Mouse (Mus musculus) adrenal gland, adult 2 months (tissue): Measurements from ENCODE around the gene S100b. TPM values are rescaled to one million over a fixed set of nuclear protein-coding genes. Genes with fewer than 3 reads are reported as not detected.

Source experiments
- DNase-seq: peaks from one replicate; pipeline ENCODE4 v3.0.0; 2021
- microRNA-seq, 2 experiments: library from miRNA; unstranded; fragments of <30 nt; microRNA quantifications; one replicate each; pipeline ENCODE4 v1.2.0; 2021
- polyA plus RNA-seq: library from polyadenylated mRNA; depleted of rRNA; stranded (reverse); fragments of >200 nt; gene quantifications from 2 replicates; pipeline ENCODE4 v1.2.3, GENCODE M21; 2012; rRNA removed
- total RNA-seq, 2 experiments: library from RNA; stranded (reverse); gene quantifications; 2 replicates each; pipeline ENCODE4 v1.2.3; 2021

The S100b gene
- total and polyA plus RNA-seq, 3 experiments, result 2.0 to 26.6 (median 11.6) TPM

GRCm38 (mm10) chr10:76259566-76260232 lies 6.0 kb downstream of the S100b start:
- no peak for DNase-seq

- no peak for DNase-seq
These were observed 6.9 kb downstream of the S100b start for GRCm38 (mm10) chr10:76260358-76261059.

GRCm38 (mm10) chr10:76261447-76261846 lies 7.8 kb downstream of the S100b start:
- no peak for DNase-seq

GRCm38 (mm10) chr10:76262431-76262830 lies 8.8 kb downstream of the S100b start:
- DNase-seq, result no peak

GRCm38 (mm10) chr10:76271238-76271637 lies 17.6 kb downstream of the S100b start:
- DNase-seq, result peak; percentile 17

- no peak for DNase-seq
These were observed 21.6 kb downstream of the S100b start for GRCm38 (mm10) chr10:76275256-76275655.

- no peak for DNase-seq
These were observed 25.0 kb downstream of the S100b start for GRCm38 (mm10) chr10:76278541-76279097.

GRCm38 (mm10) chr10:76288268-76288993 lies 34.8 kb downstream of the S100b start:
- DNase-seq, result no peak

- DNase-seq, result no peak
These were observed 35.4 kb downstream of the S100b start for GRCm38 (mm10) chr10:76289052-76289451.

GRCm38 (mm10) chr10:76289936-76290671 lies 36.5 kb downstream of the S100b start:
- DNase-seq, result no peak

- DNase-seq, result no peak
These were observed 39.6 kb downstream of the S100b start for GRCm38 (mm10) chr10:76293222-76293621.

- no peak for DNase-seq
These were observed 46.5 kb downstream of the S100b start for GRCm38 (mm10) chr10:76300133-76300532.

GRCm38 (mm10) chr10:76306738-76307137 lies 53.1 kb downstream of the S100b start:
- DNase-seq, result no peak

Small RNA genes lying within 50 kb of the gene (microRNA-seq; reads per million reads assigned to microRNA genes)
- gene Mir678, result 0 reads per million in 2 experiments

Other genes with a start within 250 kb of the S100b start
- gene Zfp280b, start 221.2 kb upstream of the S100b start, total RNA-seq, result 1 to 10 TPM; 5.8 to 9.9 TPM
- gene Zfp280b, start 221.2 kb upstream of the S100b start, polyA plus RNA-seq, result 3.5 and 3.8 TPM in 2 replicates
- gene Slc5a4b, start 142.9 kb upstream of the S100b start, total RNA-seq, result not detected
- gene Slc5a4b, start 142.9 kb upstream of the S100b start, polyA plus RNA-seq, result not detected in 2 replicates
- gene Slc5a4a, start 106.4 kb upstream of the S100b start, total RNA-seq, result not detected
- not detected in 2 replicates for gene Slc5a4a, start 106.4 kb upstream of the S100b start, polyA plus RNA-seq
- gene Prmt2, start 16.0 kb upstream of the S100b start, total RNA-seq, result 10 to 100 TPM; 19.0 to 25.9 TPM
- 22.1 and 27.4 TPM in 2 replicates for gene Prmt2, start 16.0 kb upstream of the S100b start, polyA plus RNA-seq
- gene Dip2a, start 91.4 kb downstream of the S100b start, total RNA-seq, result 10 to 100 TPM; 19.2 to 23.8 TPM
- 16.7 and 17.3 TPM in 2 replicates for gene Dip2a, start 91.4 kb downstream of the S100b start, polyA plus RNA-seq
- gene AC141477.1, start 186.6 kb downstream of the S100b start, total RNA-seq, result not detected
- not detected in 2 replicates for gene AC141477.1, start 186.6 kb downstream of the S100b start, polyA plus RNA-seq
- 10 to 100 TPM; 13.5 to 14.6 TPM for gene Pcnt, start 188.9 kb downstream of the S100b start, total RNA-seq
- 6.9 and 7.4 TPM in 2 replicates for gene Pcnt, start 188.9 kb downstream of the S100b start, polyA plus RNA-seq
- gene 2610028H24Rik, start 195.2 kb downstream of the S100b start, total RNA-seq, result not detected
- gene 2610028H24Rik, start 195.2 kb downstream of the S100b start, polyA plus RNA-seq, result not detected in 2 replicates
- gene Mcm3ap, start 215.1 kb downstream of the S100b start, total RNA-seq, result 10 to 100 TPM; 24.3 to 29.5 TPM
- 12.1 and 13.3 TPM in 2 replicates for gene Mcm3ap, start 215.1 kb downstream of the S100b start, polyA plus RNA-seq
- gene Ybey, start 215.3 kb downstream of the S100b start, total RNA-seq, result 1 to 10 TPM; 2.5 to 2.8 TPM
- gene Ybey, start 215.3 kb downstream of the S100b start, polyA plus RNA-seq, result 4.1 and 5.3 TPM in 2 replicates